Mouse (Mus musculus) lung, adult 2 months (tissue): ENCODE data around the gene Mcm8.

ENCODE experiments used
- CTCF ChIP-seq: fragments of 200-500 bp; IDR thresholded peaks from 2 replicates; pipeline ENCODE4 v1.5.1; 2011; ENCODE audit warnings: mild to moderate bottlenecking, low read length, control low read depth; ENCODE audit not compliant: insufficient read depth
- POLR2A ChIP-seq: fragments of 200-500 bp; IDR thresholded peaks from 2 replicates; pipeline ENCODE4 v1.6.1; 2011; ENCODE audit warnings: low read depth, mild to moderate bottlenecking, control low read depth, low read length, borderline replicate concordance; ENCODE audit errors: extremely low read depth

- no peak for TF ChIP-seq POLR2A
- TF ChIP-seq CTCF = no peak
Observed at GRCm38 (mm10) chr2:132867521-132867920, 51.6 kb downstream of the Mcm8 start.
